In the genomic region with DNA sequence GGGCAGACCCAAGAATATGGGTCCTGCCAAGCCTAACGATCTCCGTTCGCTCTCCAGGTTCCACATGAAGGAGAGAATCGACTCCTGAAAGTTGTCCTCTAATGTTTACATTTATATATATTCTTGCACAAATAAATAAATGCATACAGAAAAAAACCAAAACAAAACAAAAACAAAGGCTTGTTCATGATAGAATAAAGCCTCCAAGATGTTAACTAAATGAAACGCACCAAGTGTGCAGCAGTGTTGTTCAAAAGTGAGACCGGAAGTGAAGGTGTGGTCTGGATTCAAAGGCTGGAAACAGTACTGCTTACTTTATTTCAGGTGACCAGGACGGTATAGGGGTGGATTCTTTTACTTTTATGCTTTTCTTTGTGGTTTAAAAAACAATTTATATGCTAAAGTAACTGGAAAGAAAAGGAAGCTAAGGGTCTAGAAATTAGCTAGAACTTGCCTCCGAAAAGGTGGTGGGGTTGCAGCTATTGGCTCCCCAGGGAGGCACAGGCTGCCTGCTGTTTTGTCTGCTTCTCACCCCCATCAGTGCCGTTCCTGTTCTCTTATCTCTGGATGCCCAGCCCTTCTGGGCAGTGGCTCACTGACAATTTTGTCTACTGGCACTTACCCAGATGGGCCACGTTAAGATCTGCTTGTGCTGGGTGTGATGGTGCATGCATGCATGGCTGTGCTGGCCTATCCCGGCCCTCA, we compare ENCODE assay signal across 8 mouse cellular contexts. TPM values are rescaled to one million over a fixed set of nuclear protein-coding genes. Genes with fewer than 3 reads are reported as not detected.
A peak's percentile ranks its signal among the peaks of the same experiment; 100 is the strongest.
DNase-seq lines count a peak whose midpoint lies in the region; ATAC-seq lines count a peak whose summit lies in the region.

No protein-coding gene starts in this region.

- ATAC-seq in midbrain, embryonic 13.5 days = no peak; the same call in 1 of the 2 replicates

- 8% methylated on average over 11 of the region's 11 CpGs for WGBS in large intestine, adult 2 months
- WGBS in midbrain, embryonic 13.5 days = 43% methylated on average over 11 of the region's 11 CpGs

- H3K27me3 ChIP-seq in midbrain, embryonic 13.5 days = no peaks in the 10 kb centered on the region; the same call in 1 of the 2 replicates

- H3K9ac ChIP-seq in midbrain, embryonic 13.5 days (replicated peaks) = peak overlapping the region; percentile 98; the same call in 1 of the 2 replicates

- peaks cover 15% of the 10 kb centered on the region for H3K36me3 ChIP-seq in midbrain, embryonic 13.5 days

- no peaks in the 10 kb centered on the region for H3K9me3 ChIP-seq in midbrain, embryonic 13.5 days

- H3K4me3 ChIP-seq in midbrain, embryonic 13.5 days (replicated peaks) = peak overlapping the region; percentile 99

- H3K27ac ChIP-seq in midbrain, embryonic 13.5 days = no peak overlapping the region

- DNase-seq in ovary, postnatal 36 days (ENCODE audit: low spot score) = peak; percentile 39
- DNase-seq in ovary, postnatal 14 days (ENCODE audit: low spot score) = no peak
- peak; percentile 34 for DNase-seq in cerebellum, adult 8-10 months
- DNase-seq in heart, adult 8-10 months (ENCODE audit: low spot score) = peak; percentile 35
- peak; percentile 37 for DNase-seq in large intestine, adult 2 months (ENCODE audit: low read depth, low spot score)
- DNase-seq in right cerebral cortex, postnatal 14 days = no peak
- no peak for DNase-seq in layer of hippocampus, adult 9-11 months

- peaks cover 29% of the 10 kb centered on the region for H3K4me1 ChIP-seq in midbrain, embryonic 13.5 days (replicated peaks)

- H3K4me2 ChIP-seq in midbrain, embryonic 13.5 days (replicated peaks) = peak overlapping the region; percentile 98

RNA-seq across cellular contexts. Expression of gene Brd7, which starts 0.6 kb away (rescaled TPM):
- 10 to 100 TPM; 74.5 to 90.1 (median 75.6) TPM for total RNA-seq in heart, adult 8-10 months (2022)
- 25.2 and 27.9 TPM in 2 replicates for polyA plus RNA-seq in large intestine, adult 2 months (2012; rRNA removed)
- polyA plus RNA-seq in midbrain, embryonic 13.5 days (2015; fragmentation: Nextera tagmentation; extraction: Ambion mirVana) = 72.0 and 79.9 TPM in 2 replicates

Comparison
In these comparisons a context has a peak if more than half of its experiments do, and no peak if none do; other contexts are left out.
1. DNase-seq: peak in ovary, postnatal 36 days (single experiment), cerebellum, adult 8-10 months (single experiment), heart, adult 8-10 months (single experiment) and large intestine, adult 2 months (single experiment); none in ovary, postnatal 14 days (single experiment), right cerebral cortex, postnatal 14 days (single experiment) and layer of hippocampus, adult 9-11 months (single experiment).